Mouse (Mus musculus): ENCODE measurements around the gene 2010111I01Rik. TPM values are rescaled to one million over a fixed set of nuclear protein-coding genes. Genes with fewer than 3 reads are reported as not detected.

The 2010111I01Rik gene
- polyA plus RNA-seq, 1 experiment from 2014 or later, result 119 TPM

DNA sequence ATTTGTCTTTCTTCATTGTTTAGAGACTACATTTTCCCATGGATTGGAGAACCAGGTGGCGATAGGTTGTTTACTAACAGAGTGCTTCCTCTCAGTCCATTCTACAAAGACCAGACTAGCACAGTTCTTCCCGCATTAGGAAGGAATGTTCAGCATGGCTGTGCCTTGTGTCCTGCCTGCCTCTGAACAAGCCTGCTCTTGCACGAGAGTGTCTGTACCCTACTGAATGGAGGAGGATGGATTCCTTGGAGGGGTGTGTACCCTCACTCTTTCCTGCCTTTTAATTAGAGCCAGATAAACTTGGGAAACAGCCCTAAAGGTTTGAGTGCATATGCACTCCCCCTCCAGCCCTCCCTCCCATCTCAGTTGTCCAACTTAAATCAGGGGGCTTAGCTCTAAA is 315.7 kb downstream of the 2010111I01Rik start:
- Histone ChIP-seq H3K36me3 (ENCODE audit: control insufficient read depth, insufficient read depth, low read length) (peaks cover 10% of the 10 kb centered on the region), H3K27ac (ENCODE audit: low read length) (peak overlapping the region; percentile 52), H3K27me3 (ENCODE audit: control insufficient read depth, insufficient read depth, low read length) (no peaks in the 10 kb centered on the region), H3K4me3 (replicated peaks; ENCODE audit: low read length) (peak overlapping the region; percentile 24), H3K4me1 (ENCODE audit: control insufficient read depth, insufficient read depth, low read length) (peaks cover 47% of the 10 kb centered on the region), H3K9me3 (replicated peaks; ENCODE audit: control insufficient read depth, low read length) (no peaks in the 10 kb centered on the region), H3K9ac (ENCODE audit: low read length) (peak overlapping the region; percentile 53), H3K4me2 (ENCODE audit: low read depth, low read length) (peak overlapping the region; percentile 41)
- WGBS, result 23% methylated on average over 3 of the region's 3 CpGs
- peak; percentile 71; the same call in 1 of the 2 replicates for ATAC-seq (ENCODE audit: insufficient read depth, low FRiP score)

DNA sequence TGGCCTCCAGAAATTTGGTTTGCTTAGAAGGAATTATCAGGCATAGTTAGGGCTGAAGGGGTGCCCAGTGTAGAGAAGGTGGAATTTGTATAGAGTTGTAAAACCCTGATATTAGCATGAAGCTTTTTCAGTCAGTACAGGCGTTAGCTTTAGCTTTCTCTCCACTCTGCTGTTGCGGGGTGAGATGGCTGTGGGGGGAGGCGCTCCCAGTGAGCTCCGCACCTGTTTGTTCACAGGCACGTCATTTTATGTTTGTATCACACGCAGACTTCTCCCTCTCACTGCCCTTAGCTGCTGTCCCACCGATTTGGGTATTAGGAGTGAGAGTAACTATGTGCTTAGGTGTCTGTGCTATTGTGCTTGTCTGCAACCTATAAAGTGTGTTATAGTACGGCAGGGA is 316.5 kb downstream of the 2010111I01Rik start:
- Histone ChIP-seq H3K4me1 (ENCODE audit: control insufficient read depth, insufficient read depth, low read length) (peaks cover 47% of the 10 kb centered on the region), H3K4me2 (ENCODE audit: low read depth, low read length) (peak overlapping the region; percentile 41), H3K27me3 (ENCODE audit: control insufficient read depth, insufficient read depth, low read length) (no peaks in the 10 kb centered on the region), H3K27ac (ENCODE audit: low read length) (peak overlapping the region; percentile 52), H3K9me3 (replicated peaks; ENCODE audit: control insufficient read depth, low read length) (no peaks in the 10 kb centered on the region), H3K4me3 (replicated peaks; ENCODE audit: low read length) (0 out of 2 replicates have a peak overlapping the region, but pooled peaks have one; percentile 24), H3K9ac (ENCODE audit: low read length) (peak overlapping the region; percentile 53; the same call in 1 of the 2 replicates), H3K36me3 (ENCODE audit: control insufficient read depth, insufficient read depth, low read length) (peaks cover 12% of the 10 kb centered on the region)
- no peak for ATAC-seq (ENCODE audit: insufficient read depth, low FRiP score)
- WGBS, result 63% methylated on average over 8 of the region's 8 CpGs

DNA sequence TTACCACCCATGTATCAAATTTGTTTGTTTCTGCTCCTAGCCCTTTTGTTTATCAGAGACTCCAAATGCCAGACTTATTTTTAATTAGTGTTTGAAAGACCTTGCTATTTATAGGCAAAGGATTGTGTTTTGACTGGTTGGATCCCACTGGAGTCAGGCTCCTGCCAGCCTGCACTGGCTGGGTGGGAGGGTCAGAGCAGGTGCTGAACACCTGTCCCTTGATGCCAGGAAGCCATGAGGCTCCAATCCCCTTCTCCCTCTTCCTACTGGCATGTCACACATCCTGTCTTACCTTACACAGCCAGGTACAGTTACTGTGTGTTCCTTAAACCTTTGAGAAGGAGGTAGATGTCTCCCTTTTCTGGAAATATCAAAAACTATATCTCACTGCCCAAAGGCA is 318.5 kb downstream of the 2010111I01Rik start:
- H3K4me1 ChIP-seq (ENCODE audit: control insufficient read depth, insufficient read depth, low read length), result peaks cover 39% of the 10 kb centered on the region

DNA sequence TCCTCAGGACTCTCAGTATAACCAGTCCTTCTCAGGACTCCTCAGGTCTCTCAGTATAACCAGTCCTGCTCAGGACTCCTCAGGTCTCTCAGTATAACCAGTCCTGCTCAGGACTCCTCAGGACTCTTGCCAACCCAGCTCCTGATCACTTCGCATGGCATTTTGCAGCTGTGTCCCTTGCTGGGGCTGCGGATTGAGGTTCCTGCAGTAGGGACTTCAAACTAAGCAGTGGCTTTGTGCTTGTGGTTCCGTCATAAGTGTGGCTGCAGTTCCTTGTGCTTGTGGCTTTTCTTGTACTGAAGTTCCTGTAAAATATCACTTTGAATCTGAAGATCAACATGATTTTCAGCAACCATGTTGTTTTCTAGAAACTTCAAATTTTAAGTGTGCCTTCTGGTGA is 320.1 kb downstream of the 2010111I01Rik start:
- Histone ChIP-seq H3K27ac (ENCODE audit: low read length) (no peak overlapping the region), H3K9me3 (replicated peaks; ENCODE audit: control insufficient read depth, low read length) (no peaks in the 10 kb centered on the region), H3K4me3 (replicated peaks; ENCODE audit: low read length) (no peak overlapping the region), H3K4me2 (ENCODE audit: low read depth, low read length) (no peak overlapping the region), H3K27me3 (ENCODE audit: control insufficient read depth, insufficient read depth, low read length) (no peaks in the 10 kb centered on the region), H3K36me3 (ENCODE audit: control insufficient read depth, insufficient read depth, low read length) (peaks cover 23% of the 10 kb centered on the region), H3K9ac (ENCODE audit: low read length) (no peak overlapping the region), H3K4me1 (ENCODE audit: control insufficient read depth, insufficient read depth, low read length) (peaks cover 35% of the 10 kb centered on the region)
- ATAC-seq (ENCODE audit: insufficient read depth, low FRiP score), result no peak
- WGBS, result 92% methylated on average over 3 of the region's 3 CpGs

More for the DNA sequence above, 318.5 kb downstream of the 2010111I01Rik start:
- Histone ChIP-seq H3K4me3 (replicated peaks; ENCODE audit: low read length) (no peak overlapping the region), H3K36me3 (ENCODE audit: control insufficient read depth, insufficient read depth, low read length) (peaks cover 23% of the 10 kb centered on the region), H3K27me3 (ENCODE audit: control insufficient read depth, insufficient read depth, low read length) (no peaks in the 10 kb centered on the region), H3K9me3 (replicated peaks; ENCODE audit: control insufficient read depth, low read length) (no peaks in the 10 kb centered on the region), H3K9ac (ENCODE audit: low read length) (no peak overlapping the region), H3K27ac (ENCODE audit: low read length) (no peak overlapping the region), H3K4me2 (ENCODE audit: low read depth, low read length) (no peak overlapping the region)
- no peak for ATAC-seq (ENCODE audit: insufficient read depth, low FRiP score)

DNA sequence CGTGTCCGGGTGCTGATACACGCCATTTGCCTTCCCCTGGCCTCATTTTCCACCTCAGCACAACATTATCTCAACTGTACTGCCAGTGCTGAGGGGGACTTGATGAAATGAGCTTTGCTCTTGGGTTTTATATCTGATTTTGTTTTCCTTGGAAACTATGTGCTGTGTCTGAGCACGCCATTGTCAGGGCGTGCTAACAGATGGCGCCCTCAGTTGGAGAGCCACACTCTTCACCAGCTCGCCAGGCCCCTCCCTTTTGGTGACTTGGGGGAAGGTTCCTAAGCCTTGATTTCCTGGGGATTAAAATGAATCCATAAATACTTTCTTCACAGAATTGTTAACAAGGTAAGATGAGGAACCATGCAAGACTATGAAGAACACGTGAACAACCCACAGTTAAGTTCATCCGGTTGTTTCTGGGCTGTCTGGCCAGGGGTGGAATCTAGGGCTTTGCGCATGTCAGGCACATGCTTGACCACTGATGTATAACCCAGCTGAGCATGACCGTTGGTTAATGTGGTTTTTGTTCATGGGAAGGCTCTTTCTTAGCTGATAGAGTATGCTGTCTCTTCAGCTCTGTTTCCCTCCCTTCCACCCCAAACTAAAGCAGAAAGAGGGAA is 321.9 kb downstream of the 2010111I01Rik start:
- no peaks in the 10 kb centered on the region for H3K27me3 ChIP-seq (ENCODE audit: control insufficient read depth, insufficient read depth, low read length)
- WGBS, result 82% methylated on average over 11 of the region's 11 CpGs
- H3K9ac ChIP-seq (ENCODE audit: low read length), result no peak overlapping the region
- H3K4me1 ChIP-seq (ENCODE audit: control insufficient read depth, insufficient read depth, low read length), result peaks cover 22% of the 10 kb centered on the region; the same call in 1 of the 2 replicates
- H3K4me3 ChIP-seq (replicated peaks; ENCODE audit: low read length), result no peak overlapping the region
- H3K36me3 ChIP-seq (ENCODE audit: control insufficient read depth, insufficient read depth, low read length), result peaks cover 23% of the 10 kb centered on the region
- H3K4me2 ChIP-seq (ENCODE audit: low read depth, low read length), result no peak overlapping the region
- no peak for ATAC-seq (ENCODE audit: insufficient read depth, low FRiP score)
- no peaks in the 10 kb centered on the region for H3K9me3 ChIP-seq (replicated peaks; ENCODE audit: control insufficient read depth, low read length)
- H3K27ac ChIP-seq (ENCODE audit: low read length), result no peak overlapping the region

DNA sequence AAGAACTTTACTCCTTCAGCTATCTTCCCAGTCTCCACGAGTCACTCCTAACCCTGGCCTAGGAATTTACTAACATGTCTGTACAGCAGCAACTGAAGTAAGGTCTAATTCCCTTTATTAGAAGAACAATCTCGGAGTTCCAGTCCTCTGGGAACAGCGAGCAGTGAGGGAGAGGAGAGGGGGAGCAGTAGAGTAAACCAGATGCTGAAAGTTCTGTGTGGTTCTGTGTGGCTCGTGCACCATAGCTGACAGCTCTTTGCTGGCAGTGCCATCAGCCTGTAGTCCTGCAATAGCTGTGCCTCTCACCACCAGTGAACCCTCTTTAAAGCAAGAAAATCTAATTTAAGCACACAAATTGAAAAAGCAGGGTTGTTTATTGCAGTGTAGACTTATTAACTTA is 324.5 kb downstream of the 2010111I01Rik start:
- Histone ChIP-seq H3K9ac (ENCODE audit: low read length) (no peak overlapping the region), H3K27me3 (ENCODE audit: control insufficient read depth, insufficient read depth, low read length) (no peaks in the 10 kb centered on the region), H3K4me2 (ENCODE audit: low read depth, low read length) (no peak overlapping the region), H3K9me3 (replicated peaks; ENCODE audit: control insufficient read depth, low read length) (no peaks in the 10 kb centered on the region), H3K4me1 (ENCODE audit: control insufficient read depth, insufficient read depth, low read length) (peaks cover 16% of the 10 kb centered on the region; the same call in 1 of the 2 replicates), H3K36me3 (ENCODE audit: control insufficient read depth, insufficient read depth, low read length) (peaks cover 17% of the 10 kb centered on the region), H3K27ac (ENCODE audit: low read length) (peak overlapping the region; percentile 19; the same call in 1 of the 2 replicates), H3K4me3 (replicated peaks; ENCODE audit: low read length) (no peak overlapping the region)
- 43% methylated on average over 4 of the region's 4 CpGs for WGBS
- no peak for ATAC-seq (ENCODE audit: insufficient read depth, low FRiP score)

DNA sequence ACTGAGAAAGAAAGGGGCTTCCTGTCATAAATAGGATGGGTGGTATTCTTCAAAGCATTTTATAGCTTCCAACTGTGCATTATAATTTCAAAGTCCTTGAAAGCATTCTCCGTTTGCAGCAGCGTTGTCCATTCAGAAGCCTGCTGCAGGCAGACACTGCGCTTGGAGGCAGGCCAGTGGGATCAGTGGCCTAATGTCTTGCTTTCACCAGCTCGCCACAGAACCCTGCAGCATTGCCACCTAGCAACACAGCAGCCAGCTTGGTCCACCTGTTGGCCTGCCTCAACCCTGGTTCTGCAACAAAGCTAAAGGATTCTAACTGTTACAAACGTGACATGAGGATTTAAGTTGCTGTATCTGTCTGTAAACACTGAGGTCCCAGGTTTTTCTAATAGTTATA is 325.0 kb downstream of the 2010111I01Rik start:
- Histone ChIP-seq H3K4me2 (ENCODE audit: low read depth, low read length) (no peak overlapping the region), H3K36me3 (ENCODE audit: control insufficient read depth, insufficient read depth, low read length) (peaks cover 17% of the 10 kb centered on the region), H3K4me3 (replicated peaks; ENCODE audit: low read length) (no peak overlapping the region), H3K27ac (ENCODE audit: low read length) (no peak overlapping the region), H3K9ac (ENCODE audit: low read length) (no peak overlapping the region), H3K9me3 (replicated peaks; ENCODE audit: control insufficient read depth, low read length) (no peaks in the 10 kb centered on the region), H3K4me1 (ENCODE audit: control insufficient read depth, insufficient read depth, low read length) (peaks cover 21% of the 10 kb centered on the region; the same call in 1 of the 2 replicates), H3K27me3 (ENCODE audit: control insufficient read depth, insufficient read depth, low read length) (no peaks in the 10 kb centered on the region)
- no peak for ATAC-seq (ENCODE audit: insufficient read depth, low FRiP score)
- 66% methylated on average over 5 of the region's 5 CpGs for WGBS

DNA sequence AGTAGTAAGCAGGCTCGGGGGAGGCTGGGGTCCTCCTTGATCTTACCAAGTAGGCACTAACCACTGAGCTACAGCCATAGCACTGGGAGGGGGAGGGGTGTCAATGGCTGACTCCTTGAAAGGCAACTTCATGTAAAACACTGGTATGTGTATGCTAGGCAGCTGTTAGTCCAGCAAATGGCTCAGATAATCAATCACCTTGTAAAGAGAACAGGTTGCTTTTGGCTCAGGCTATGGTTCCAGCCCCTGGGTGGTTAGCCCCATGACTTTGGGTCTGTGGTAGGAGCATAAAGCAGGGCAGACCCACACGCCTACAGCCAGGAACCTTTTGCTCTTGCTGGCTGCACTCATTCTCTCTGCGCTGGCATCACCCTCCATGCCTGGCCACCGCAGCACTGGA is 325.4 kb downstream of the 2010111I01Rik start:
- 87% methylated on average over 4 of the region's 4 CpGs for WGBS
- Histone ChIP-seq H3K4me1 (ENCODE audit: control insufficient read depth, insufficient read depth, low read length) (peaks cover 22% of the 10 kb centered on the region; the same call in 1 of the 2 replicates), H3K9ac (ENCODE audit: low read length) (no peak overlapping the region), H3K4me3 (replicated peaks; ENCODE audit: low read length) (no peak overlapping the region), H3K36me3 (ENCODE audit: control insufficient read depth, insufficient read depth, low read length) (peaks cover 15% of the 10 kb centered on the region), H3K9me3 (replicated peaks; ENCODE audit: control insufficient read depth, low read length) (no peaks in the 10 kb centered on the region), H3K27me3 (ENCODE audit: control insufficient read depth, insufficient read depth, low read length) (no peaks in the 10 kb centered on the region), H3K27ac (ENCODE audit: low read length) (no peak overlapping the region), H3K4me2 (ENCODE audit: low read depth, low read length) (no peak overlapping the region)
- no peak for ATAC-seq (ENCODE audit: insufficient read depth, low FRiP score)

DNA sequence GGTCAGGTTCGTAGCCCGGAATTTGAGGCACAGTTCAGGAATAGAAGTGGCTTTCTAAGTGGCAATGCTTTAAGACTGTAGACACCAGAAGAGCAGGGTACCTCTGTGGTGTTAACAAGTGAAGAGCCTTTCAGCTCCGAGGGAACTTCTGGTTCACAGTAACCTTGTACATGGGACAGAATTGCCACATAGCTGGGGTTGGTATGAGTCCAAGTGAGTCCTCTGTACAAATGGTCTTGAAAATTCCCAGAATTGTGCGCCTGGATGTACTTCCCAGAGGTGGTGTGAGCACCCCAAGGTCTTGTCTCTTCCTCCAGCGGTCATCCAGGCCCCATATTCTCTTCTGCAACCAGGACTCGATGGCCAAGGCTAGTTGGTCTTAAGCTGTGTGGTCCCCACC is 326.3 kb downstream of the 2010111I01Rik start:
- H3K36me3 ChIP-seq (ENCODE audit: control insufficient read depth, insufficient read depth, low read length), result peaks cover 11% of the 10 kb centered on the region
- no peak overlapping the region for H3K4me2 ChIP-seq (ENCODE audit: low read depth, low read length)
- no peak overlapping the region for H3K27ac ChIP-seq (ENCODE audit: low read length)
- no peak for ATAC-seq (ENCODE audit: insufficient read depth, low FRiP score)
- no peak overlapping the region for H3K9ac ChIP-seq (ENCODE audit: low read length)
- WGBS, result 92% methylated on average over 6 of the region's 6 CpGs
- no peaks in the 10 kb centered on the region for H3K27me3 ChIP-seq (ENCODE audit: control insufficient read depth, insufficient read depth, low read length)
- no peaks in the 10 kb centered on the region for H3K9me3 ChIP-seq (replicated peaks; ENCODE audit: control insufficient read depth, low read length)
- no peak overlapping the region for H3K4me3 ChIP-seq (replicated peaks; ENCODE audit: low read length)
- peaks cover 22% of the 10 kb centered on the region; the same call in 1 of the 2 replicates for H3K4me1 ChIP-seq (ENCODE audit: control insufficient read depth, insufficient read depth, low read length)
